Mouse (Mus musculus): ENCODE results near the gene 1700028J19Rik. TPM values are rescaled to one million over a fixed set of nuclear protein-coding genes. Genes with fewer than 3 reads are reported as not detected.

Gene 1700028J19Rik
- polyA plus RNA-seq (2014; fragmentation: Nextera tagmentation; extraction: Ambion mirVana) = 1.1 and 1.2 TPM in 2 replicates

DNA sequence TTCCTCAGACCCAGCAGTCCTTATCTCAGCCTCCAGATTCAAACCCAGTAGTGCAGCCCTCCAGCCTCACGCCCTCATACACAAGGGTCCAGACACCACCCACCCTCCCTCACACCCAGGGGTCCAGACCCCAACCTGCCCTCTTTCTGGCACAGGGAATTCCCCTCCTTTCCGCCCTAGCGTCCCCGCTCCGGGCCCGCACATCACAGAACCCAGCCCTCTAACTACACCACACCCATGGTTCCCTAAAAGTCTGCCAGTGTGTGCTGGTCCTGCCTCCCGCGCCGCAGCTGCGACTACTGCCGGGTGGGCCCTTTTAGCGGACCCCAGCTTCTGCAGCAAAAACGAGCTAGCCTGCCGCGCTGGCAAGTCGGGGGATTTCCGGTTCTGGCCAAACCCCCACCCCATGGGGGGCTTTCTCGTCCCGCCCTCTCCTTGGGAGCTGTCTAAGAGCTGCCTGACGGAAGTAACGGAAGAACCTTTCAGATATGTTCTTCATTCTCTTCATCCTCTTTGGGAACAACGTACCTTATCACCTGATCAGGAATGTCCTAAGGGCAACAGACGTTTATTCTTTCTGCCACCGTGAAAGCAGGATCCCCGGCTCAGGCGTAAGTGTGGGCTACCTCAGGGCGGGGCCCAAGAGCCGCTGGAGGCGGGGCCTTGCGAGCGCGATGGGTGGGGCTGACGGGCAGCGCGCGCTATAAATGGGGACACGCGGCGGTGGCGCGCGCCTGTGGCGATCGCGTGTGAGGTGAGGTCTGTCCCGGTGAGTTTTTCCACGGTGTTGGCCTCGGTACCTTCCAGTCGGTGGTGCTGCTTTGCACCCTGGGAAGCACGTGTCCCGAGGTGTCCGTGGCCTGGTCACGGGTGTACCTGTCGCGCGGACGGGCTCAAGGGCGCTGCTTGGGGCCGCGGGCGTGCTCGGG lies at the start of gene 1700028J19Rik, which contains the start of gene 2410002F23Rik:
TSS of gene 1700028J19Rik (minus strand) at position 641 of the 929 bp plus-strand sequence.
TSS of gene 2410002F23Rik (plus strand) at position 668 of the 929 bp plus-strand sequence.
- Histone ChIP-seq H3K27ac (ENCODE audit: low read depth, low read length) (peak within 1 kb of the TSS; percentile 84), H3K4me1 (ENCODE audit: control insufficient read depth, insufficient read depth, low read length) (peaks cover 10% of the 10 kb centered on the region), H3K9me3 (ENCODE audit: control insufficient read depth, low read length) (no peaks in the 10 kb centered on the region), H3K27me3 (ENCODE audit: control insufficient read depth, insufficient read depth, low read length) (no peaks in the 10 kb centered on the region), H3K4me2 (ENCODE audit: low read depth) (peak within 1 kb of the TSS; percentile 75), H3K36me3 (ENCODE audit: control insufficient read depth, insufficient read depth, low read length) (peaks cover 16% of the 10 kb centered on the region), H3K4me3 (ENCODE audit: low read depth, low read length) (peak within 1 kb of the TSS; percentile 90), H3K9ac (ENCODE audit: low read length) (peak within 1 kb of the TSS; percentile 94)
- DNase-seq (ENCODE audit: low spot score) = peak; percentile 93
- peak; percentile 81 for ATAC-seq (ENCODE audit: insufficient read depth, low FRiP score, low TSS enrichment)
- under 1% methylated on average over 62 of the region's 62 CpGs for WGBS

DNA sequence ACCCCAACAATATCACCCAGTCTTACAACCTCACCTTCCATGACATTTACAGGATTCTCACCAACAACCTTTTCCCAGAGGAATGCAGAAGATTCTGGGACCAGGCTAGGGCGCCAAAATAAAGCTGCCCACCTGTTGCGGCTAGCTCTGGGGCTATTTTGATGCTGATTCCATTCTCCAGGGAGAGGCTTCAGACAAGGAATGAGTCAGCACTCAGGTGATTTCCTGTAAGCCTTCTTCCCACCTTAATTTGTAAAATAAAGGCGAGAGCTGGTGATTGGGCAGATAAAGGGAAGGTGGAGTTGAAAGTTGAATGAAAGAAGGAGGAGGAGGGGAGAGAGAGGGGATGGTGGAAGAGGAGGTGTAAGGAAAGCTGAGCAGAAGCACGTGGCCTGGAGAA lies 44.9 kb upstream of the 1700028J19Rik start:
- H3K4me1 ChIP-seq (ENCODE audit: control insufficient read depth, insufficient read depth, low read length) = no peaks in the 10 kb centered on the region
- H3K36me3 ChIP-seq (ENCODE audit: control insufficient read depth, insufficient read depth, low read length) = no peaks in the 10 kb centered on the region
- no peak overlapping the region for H3K4me3 ChIP-seq (ENCODE audit: low read depth, low read length)
- WGBS = 54% methylated on average over 4 of the region's 4 CpGs
- H3K27ac ChIP-seq (ENCODE audit: low read depth, low read length) = no peak overlapping the region
- H3K9ac ChIP-seq (ENCODE audit: low read length) = no peak overlapping the region
- DNase-seq (ENCODE audit: low spot score) (no peak), ATAC-seq (ENCODE audit: insufficient read depth, low FRiP score, low TSS enrichment) (no peak)
- no peaks in the 10 kb centered on the region for H3K9me3 ChIP-seq (ENCODE audit: control insufficient read depth, low read length)
- no peaks in the 10 kb centered on the region for H3K27me3 ChIP-seq (ENCODE audit: control insufficient read depth, insufficient read depth, low read length)
- no peak overlapping the region for H3K4me2 ChIP-seq (ENCODE audit: low read depth)

DNA sequence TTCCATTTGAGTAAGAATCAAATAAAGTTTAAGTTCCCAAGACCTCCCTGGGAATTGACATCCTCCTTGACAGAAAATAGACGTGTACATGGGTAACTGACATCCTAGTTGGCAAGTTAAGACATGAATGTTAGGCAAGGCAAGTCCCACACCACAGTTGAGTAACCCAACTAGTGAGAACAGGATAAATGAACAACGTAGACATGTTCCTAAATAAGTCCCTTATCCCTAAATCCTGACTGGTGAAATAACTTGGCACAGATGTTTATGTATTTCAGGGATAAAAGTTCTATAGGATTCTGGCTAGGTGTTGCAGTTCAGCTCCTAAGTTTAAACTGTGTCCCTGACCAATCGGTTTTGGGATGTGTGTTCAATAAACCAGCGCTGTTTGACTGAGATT lies 44.5 kb upstream of the 1700028J19Rik start:
- no peak for DNase-seq (ENCODE audit: low spot score)
- WGBS = 82% methylated on average over 4 of the region's 4 CpGs
- H3K27ac ChIP-seq (ENCODE audit: low read depth, low read length) = no peak overlapping the region
- H3K4me2 ChIP-seq (ENCODE audit: low read depth) = no peak overlapping the region
- no peaks in the 10 kb centered on the region for H3K27me3 ChIP-seq (ENCODE audit: control insufficient read depth, insufficient read depth, low read length)
- H3K4me1 ChIP-seq (ENCODE audit: control insufficient read depth, insufficient read depth, low read length) = no peaks in the 10 kb centered on the region
- no peaks in the 10 kb centered on the region for H3K36me3 ChIP-seq (ENCODE audit: control insufficient read depth, insufficient read depth, low read length)
- H3K9ac ChIP-seq (ENCODE audit: low read length) = no peak overlapping the region
- no peak for ATAC-seq (ENCODE audit: insufficient read depth, low FRiP score, low TSS enrichment)
- H3K4me3 ChIP-seq (ENCODE audit: low read depth, low read length) = no peak overlapping the region
- H3K9me3 ChIP-seq (ENCODE audit: control insufficient read depth, low read length) = no peaks in the 10 kb centered on the region

- H3K4me1 ChIP-seq (ENCODE audit: control insufficient read depth, insufficient read depth, low read length) = no peaks in the 10 kb centered on the region
- ATAC-seq (ENCODE audit: insufficient read depth, low FRiP score, low TSS enrichment) = no peak
- 79% methylated on average over 7 of the region's 7 CpGs for WGBS
Observed at GRCm38 (mm10) chr7:44287760-44288159, 41.3 kb upstream of the 1700028J19Rik start.

GRCm38 (mm10) chr7:44281586-44281985 lies 35.1 kb upstream of the 1700028J19Rik start:
- WGBS = 77% methylated on average over 7 of the region's 7 CpGs
- DNase-seq (ENCODE audit: low spot score) (no peak), ATAC-seq (ENCODE audit: insufficient read depth, low FRiP score, low TSS enrichment) (no peak)
- Histone ChIP-seq H3K4me2 (ENCODE audit: low read depth) (no peak overlapping the region), H3K4me1 (ENCODE audit: control insufficient read depth, insufficient read depth, low read length) (no peaks in the 10 kb centered on the region), H3K9me3 (ENCODE audit: control insufficient read depth, low read length) (no peaks in the 10 kb centered on the region), H3K27me3 (ENCODE audit: control insufficient read depth, insufficient read depth, low read length) (no peaks in the 10 kb centered on the region), H3K36me3 (ENCODE audit: control insufficient read depth, insufficient read depth, low read length) (no peaks in the 10 kb centered on the region), H3K4me3 (ENCODE audit: low read depth, low read length) (no peak overlapping the region), H3K9ac (ENCODE audit: low read length) (no peak overlapping the region), H3K27ac (ENCODE audit: low read depth, low read length) (no peak overlapping the region)

More at GRCm38 (mm10) chr7:44287760-44288159, 41.3 kb upstream of the 1700028J19Rik start:
- Histone ChIP-seq H3K9ac (ENCODE audit: low read length) (no peak overlapping the region), H3K27ac (ENCODE audit: low read depth, low read length) (no peak overlapping the region), H3K27me3 (ENCODE audit: control insufficient read depth, insufficient read depth, low read length) (no peaks in the 10 kb centered on the region), H3K4me2 (ENCODE audit: low read depth) (no peak overlapping the region), H3K36me3 (ENCODE audit: control insufficient read depth, insufficient read depth, low read length) (no peaks in the 10 kb centered on the region), H3K9me3 (ENCODE audit: control insufficient read depth, low read length) (no peaks in the 10 kb centered on the region), H3K4me3 (ENCODE audit: low read depth, low read length) (no peak overlapping the region)
- DNase-seq (ENCODE audit: low spot score) = no peak

DNA sequence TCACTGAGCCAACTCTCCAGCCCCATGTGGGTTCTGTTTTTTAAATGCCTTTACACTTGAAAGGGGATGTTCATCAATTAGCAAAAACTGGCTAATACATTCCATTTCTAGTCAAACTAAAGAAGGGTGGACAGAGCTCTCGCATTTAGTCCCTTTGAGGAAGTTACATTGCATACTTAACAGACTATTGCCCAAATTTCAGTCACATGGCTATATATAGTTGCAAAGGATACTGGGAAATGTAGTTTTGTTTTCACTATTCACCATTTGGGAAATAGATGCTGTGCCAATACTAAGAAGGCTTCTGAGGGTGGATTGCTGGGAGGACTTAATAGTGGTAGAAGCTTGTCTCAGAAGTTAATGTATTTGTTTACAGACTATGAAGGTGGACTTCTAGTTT lies 34.5 kb upstream of the 1700028J19Rik start:
- no peak overlapping the region for H3K4me2 ChIP-seq (ENCODE audit: low read depth)
- WGBS = 74% methylated on average over 1 of the region's 1 CpGs
- H3K27me3 ChIP-seq (ENCODE audit: control insufficient read depth, insufficient read depth, low read length) = no peaks in the 10 kb centered on the region
- H3K36me3 ChIP-seq (ENCODE audit: control insufficient read depth, insufficient read depth, low read length) = no peaks in the 10 kb centered on the region
- no peak overlapping the region for H3K27ac ChIP-seq (ENCODE audit: low read depth, low read length)
- ATAC-seq (ENCODE audit: insufficient read depth, low FRiP score, low TSS enrichment) (no peak), DNase-seq (ENCODE audit: low spot score) (no peak)
- no peaks in the 10 kb centered on the region for H3K4me1 ChIP-seq (ENCODE audit: control insufficient read depth, insufficient read depth, low read length)
- H3K9ac ChIP-seq (ENCODE audit: low read length) = no peak overlapping the region
- H3K4me3 ChIP-seq (ENCODE audit: low read depth, low read length) = no peak overlapping the region
- H3K9me3 ChIP-seq (ENCODE audit: control insufficient read depth, low read length) = no peaks in the 10 kb centered on the region

DNA sequence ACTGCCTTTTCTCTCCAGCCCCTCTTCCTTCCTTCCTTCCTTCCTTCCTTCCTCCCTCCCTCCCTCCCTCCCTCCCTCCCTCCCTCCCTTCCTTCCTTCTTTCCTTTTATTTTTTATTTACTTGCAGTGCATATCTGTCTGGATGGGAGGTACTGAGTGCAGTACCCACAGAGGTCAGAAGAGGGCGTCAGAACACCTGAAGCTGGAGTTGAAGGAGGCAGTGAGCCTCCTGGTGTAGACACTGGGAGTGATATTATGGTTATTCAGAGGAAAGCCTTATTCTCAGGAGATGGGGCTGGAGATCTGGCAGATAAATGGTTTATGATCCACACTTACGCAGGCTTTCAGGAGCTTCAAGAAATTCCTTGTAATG lies 30.7 kb upstream of the 1700028J19Rik start:
- ATAC-seq (ENCODE audit: insufficient read depth, low FRiP score, low TSS enrichment) = no peak
- Histone ChIP-seq H3K36me3 (ENCODE audit: control insufficient read depth, insufficient read depth, low read length) (no peaks in the 10 kb centered on the region), H3K4me1 (ENCODE audit: control insufficient read depth, insufficient read depth, low read length) (no peaks in the 10 kb centered on the region), H3K27ac (ENCODE audit: low read depth, low read length) (no peak overlapping the region), H3K4me3 (ENCODE audit: low read depth, low read length) (no peak overlapping the region), H3K27me3 (ENCODE audit: control insufficient read depth, insufficient read depth, low read length) (no peaks in the 10 kb centered on the region), H3K9me3 (ENCODE audit: control insufficient read depth, low read length) (no peaks in the 10 kb centered on the region), H3K4me2 (ENCODE audit: low read depth) (no peak overlapping the region), H3K9ac (ENCODE audit: low read length) (no peak overlapping the region)
- 52% methylated on average over 2 of the region's 2 CpGs for WGBS
- DNase-seq (ENCODE audit: low spot score) = no peak

DNA sequence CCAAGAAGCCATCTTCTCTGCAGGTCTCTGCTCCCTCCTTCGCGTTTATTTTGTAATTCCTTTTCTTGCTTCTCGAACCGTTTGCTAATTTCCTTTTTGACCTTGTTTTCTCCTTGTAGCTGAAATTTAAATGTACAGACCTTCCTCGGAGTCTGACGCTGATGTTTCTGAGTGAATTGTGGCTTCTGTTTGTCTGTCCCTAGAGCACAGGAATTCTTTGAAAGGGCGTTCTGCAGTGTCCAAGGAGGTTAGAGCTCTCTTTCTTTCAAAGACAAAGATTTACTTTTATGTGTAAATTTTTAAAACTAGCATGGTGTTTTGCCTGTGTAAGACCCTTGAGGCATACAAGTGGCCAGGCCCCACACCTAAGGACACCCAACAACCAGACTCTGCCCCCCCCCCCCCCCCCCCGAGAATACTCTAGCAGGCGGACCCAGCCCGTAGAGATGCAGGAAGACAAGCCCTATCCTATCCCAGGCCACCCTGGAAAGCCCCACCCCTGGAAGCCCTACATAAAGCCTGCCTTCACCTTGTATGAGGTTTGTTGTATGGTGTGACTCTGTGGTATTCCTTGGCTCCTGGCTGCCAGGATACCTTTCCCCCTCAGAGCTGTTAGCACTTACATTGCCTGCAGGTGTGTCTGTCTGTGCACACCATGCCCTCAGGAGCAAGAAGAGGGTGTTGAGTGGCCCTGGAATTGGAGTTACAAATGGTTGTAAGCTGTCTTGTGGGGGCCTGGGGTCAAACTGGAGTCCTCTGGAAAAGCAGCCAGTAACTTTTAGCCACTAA lies 30.2 kb upstream of the 1700028J19Rik start:
- Histone ChIP-seq H3K36me3 (ENCODE audit: control insufficient read depth, insufficient read depth, low read length) (no peaks in the 10 kb centered on the region), H3K4me1 (ENCODE audit: control insufficient read depth, insufficient read depth, low read length) (no peaks in the 10 kb centered on the region), H3K4me2 (ENCODE audit: low read depth) (no peak overlapping the region), H3K9me3 (ENCODE audit: control insufficient read depth, low read length) (no peaks in the 10 kb centered on the region), H3K9ac (ENCODE audit: low read length) (no peak overlapping the region), H3K4me3 (ENCODE audit: low read depth, low read length) (no peak overlapping the region), H3K27me3 (ENCODE audit: control insufficient read depth, insufficient read depth, low read length) (no peaks in the 10 kb centered on the region), H3K27ac (ENCODE audit: low read depth, low read length) (no peak overlapping the region)
- 65% methylated on average over 8 of the region's 10 CpGs for WGBS
- ATAC-seq (ENCODE audit: insufficient read depth, low FRiP score, low TSS enrichment) (no peak), DNase-seq (ENCODE audit: low spot score) (no peak)

All from neural tube, embryonic 11.5 days (tissue).